Mouse (Mus musculus) gastrocnemius, postnatal 25 days (tissue): ENCODE results near the gene Abca12. TPM values are rescaled to one million over a fixed set of nuclear protein-coding genes. Genes with fewer than 3 reads are reported as not detected.

Experiments used
- DNase-seq: peaks from one replicate; pipeline ENCODE4 v3.0.0; 2022
- long read RNA-seq, 2 experiments: library from polyadenylated mRNA; stranded (forward); transcript quantifications; one replicate each; pipeline ENCODE4 v2.0.0; 2021
- total RNA-seq, 2 experiments: library from RNA; stranded (reverse); gene quantifications; 1 replicate in 1 of 2; 2 replicates in 1 of 2; pipeline ENCODE4 v1.2.3; 2021

Abca12 gene
- total RNA-seq: not detected
- long read RNA-seq, experiment 1: 0 reads
- long read RNA-seq, experiment 2: 0 reads

DNA sequence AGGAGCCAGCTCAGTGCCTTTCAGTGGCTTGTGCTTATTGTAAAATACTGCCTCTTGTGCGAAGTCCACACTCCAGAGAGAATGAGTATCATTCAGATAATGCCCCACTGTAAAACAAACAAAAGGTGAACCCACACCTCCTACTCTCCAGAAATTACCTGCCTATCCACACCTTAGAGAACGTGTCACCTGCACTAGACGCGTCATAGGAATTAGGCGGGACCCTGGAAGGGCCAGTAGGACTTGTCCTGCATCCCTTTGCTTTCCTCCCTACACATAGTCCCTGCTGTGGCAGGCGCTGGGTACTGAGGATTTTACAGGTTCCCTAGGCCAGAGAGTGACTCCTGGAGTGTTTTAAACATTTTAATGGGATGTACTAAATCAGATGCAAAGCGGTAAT is at the start of gene Abca12:
Gene Abca12, minus strand, starts transcription at position 101 of the 400 bp plus-strand sequence.
- DNase-seq: no peak

DNA sequence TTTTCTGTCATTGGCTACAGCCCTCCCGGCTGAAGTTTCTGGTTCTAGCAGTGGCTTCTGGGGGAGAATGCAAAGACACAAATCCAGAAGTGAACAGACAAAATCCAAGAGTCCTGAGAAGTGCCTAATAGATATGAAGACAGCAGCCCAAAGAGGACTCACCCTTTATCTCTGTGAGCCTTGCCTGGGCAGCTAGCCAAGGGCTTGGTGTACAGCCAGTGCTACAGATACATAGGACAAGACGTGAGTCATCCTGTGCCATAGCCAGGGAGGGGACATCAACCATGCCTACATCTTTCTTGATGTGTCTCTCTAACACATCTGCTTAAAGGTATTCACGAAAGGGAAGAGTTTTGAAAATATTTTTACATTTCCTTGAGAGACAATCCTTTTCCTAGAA is 43.3 kb upstream of the Abca12 start:
- no peak for DNase-seq

DNA sequence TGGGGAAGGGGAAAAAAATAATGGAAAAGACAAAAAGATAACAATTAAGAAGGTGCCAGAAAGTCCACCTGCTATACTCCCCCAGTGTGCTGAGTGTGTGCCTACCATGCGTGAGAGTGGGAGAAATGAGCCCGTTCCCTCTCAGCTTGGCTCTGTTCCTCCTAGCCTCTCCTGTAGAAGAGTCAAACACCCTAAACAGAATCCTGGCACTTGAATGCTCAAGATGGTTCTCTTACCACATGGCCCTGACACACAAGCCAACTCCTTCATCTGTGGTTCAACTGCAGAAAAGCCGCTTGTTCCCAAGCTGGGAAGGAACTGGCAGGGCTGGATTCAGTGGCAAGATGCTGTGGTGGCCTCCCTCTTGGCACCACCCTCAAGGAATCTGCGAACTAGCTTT is 32.7 kb upstream of the Abca12 start:
- DNase-seq: no peak

DNA sequence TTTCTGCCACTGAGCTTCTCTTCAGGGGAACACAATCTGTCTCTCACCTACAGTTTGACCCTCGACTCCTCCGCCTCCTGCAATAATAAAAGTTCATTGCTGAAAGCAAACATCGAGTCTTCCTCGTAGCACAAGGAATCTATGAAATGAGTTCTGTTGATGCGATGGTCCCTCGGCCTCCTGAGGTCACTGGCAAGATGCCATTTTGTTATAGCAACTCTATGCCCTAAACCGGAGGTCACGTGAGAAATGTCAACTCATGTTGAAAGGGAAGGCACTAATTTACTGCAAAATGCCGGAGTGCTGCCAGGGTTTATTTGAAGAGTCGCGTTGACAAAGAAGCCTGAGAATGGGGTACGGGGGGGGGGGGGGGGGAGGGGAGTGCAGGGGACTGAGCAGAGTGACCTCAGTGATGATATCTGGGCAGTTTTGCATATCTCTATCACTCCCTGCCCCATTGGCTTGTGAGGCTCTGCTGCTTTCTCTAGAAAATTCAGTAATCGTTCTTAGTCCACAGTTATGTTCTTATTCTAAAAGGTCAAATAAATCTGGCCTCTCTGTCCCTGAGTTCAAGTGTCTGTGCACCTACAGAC is 7.1 kb upstream of the Abca12 start:
- DNase-seq: no peak

DNA sequence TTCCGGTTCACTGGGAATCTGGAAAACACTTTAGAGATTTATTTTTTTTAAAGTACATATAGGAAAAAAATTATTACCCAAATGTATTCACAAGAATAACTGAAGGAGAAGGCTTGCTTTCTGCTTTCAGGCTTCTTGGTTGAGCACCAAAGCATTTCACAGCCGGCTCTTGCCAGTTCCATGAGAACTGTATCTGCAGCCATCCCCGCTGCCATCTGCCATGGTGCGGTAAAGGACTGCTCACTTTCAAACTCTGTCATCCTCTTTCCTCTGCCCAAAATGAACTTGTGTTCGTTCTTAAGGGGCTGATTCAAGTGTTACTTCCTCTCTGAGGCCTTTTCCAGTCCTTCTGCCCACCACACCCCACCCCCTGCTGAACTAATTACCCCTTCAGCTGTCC is 3.8 kb upstream of the Abca12 start:
- DNase-seq: no peak

DNA sequence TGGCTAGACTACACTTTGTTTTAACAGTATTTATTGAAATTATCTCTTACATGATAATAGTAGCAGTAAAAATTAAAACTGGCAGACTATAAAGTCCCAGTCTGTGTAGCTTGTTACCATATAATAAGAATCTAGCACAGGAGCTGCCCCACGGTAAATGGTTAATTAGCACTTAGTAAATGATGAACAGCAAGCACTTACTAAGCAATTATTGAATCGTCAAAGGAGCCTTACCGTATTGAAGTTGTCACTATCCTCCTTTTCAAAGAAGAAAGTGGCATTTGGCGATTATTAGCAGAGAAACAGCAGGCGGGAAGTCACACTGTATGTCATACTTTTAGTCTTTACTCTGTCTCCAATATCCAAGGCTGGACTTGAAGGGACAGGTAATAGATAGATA is 3.2 kb upstream of the Abca12 start:
- no peak for DNase-seq

DNA sequence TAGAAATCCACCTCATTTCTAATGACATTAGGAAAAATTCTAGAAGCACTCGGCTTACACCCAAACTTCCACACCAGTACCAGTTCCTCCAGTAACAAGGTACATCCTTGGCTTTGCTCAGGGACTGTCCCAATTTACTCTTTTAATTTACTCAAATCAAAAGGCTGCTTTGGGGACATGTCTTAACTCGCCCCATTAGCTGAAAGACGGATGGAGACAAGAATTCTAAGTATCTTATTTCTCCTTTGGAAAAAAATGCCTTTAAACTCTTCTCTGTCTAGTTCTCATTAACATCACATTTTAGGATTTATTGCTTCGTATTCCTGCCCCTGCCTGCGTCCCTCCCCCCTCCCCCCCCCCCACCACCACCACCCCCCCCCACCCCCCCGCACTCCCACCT is 626 bp downstream of the Abca12 start:
- DNase-seq: no peak

DNA sequence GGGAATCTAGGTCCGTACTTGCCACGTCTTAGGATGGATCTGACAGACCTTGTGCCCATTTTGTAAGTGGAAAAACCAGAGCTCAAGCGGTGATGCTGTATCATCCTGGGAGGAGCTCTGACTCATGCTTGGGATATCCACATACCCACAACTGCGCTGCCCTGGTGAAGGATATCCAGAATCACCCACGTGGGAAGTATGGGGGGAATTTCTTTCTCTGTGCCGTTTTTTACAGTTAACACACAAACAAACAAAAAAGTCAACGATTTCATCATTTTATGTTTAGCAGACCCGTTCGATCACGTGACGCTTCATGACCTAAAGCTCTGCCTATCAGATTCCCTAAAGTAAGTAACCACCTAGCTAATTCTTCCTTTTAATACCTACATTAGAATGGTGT is 1.6 kb downstream of the Abca12 start:
- DNase-seq: no peak

DNA sequence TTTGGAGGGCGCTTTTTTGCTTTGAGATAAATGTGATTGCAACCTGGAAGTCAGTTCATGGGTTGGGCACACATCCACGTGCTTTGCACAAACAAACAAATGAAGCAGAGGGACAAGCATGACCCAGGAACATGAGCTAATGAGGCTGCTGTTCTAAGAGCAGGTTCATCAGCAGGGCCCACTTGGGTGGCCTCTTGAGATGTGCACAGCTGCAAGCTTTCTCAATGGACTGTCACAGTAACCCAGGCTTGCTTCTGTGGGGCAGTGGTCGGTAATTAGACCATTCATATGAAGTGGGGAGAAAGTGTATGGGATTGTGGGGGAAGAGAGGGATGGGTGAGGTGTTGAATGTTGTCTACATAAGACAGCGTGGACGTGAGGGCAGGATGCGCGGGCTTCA is 7.0 kb downstream of the Abca12 start:
- no peak for DNase-seq

DNA sequence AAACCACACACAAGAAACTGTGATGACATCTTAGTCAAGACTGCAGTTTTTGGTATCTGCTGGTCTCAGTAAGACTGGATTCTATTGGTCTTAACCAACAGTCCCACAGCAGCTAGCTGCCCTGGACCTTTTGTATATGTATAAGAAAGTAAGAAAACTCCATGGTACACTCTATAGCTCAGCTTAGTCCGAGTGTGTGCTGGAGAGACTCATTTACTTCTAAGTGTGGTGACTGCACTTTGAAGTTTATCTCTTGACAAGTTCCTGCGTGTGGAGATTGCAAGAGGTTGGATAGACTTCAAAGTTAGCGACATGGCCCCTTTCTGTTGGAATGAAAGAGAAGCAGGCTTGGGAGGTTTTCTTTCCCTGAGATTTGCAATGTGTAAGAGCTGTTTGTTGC is 17.1 kb downstream of the Abca12 start:
- DNase-seq: no peak

DNA sequence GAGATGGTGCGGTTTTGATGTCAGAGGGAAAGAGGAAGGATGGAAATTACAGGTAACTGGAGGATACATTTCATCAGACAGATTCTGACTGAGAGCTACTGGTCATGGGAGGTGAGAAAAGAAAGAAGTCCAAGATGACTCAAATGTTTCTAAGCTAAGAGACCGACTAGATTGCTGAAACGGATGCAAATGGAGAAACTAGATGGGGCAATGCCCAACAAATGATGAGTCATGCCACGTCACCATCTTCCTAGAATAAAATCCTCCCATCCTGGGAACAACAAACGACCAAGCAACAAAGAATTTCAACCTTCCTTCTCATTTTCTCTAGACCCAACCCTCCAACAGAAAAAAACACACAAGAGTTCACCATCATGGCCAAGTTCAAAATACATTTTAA is 18.6 kb downstream of the Abca12 start:
- DNase-seq: no peak

DNA sequence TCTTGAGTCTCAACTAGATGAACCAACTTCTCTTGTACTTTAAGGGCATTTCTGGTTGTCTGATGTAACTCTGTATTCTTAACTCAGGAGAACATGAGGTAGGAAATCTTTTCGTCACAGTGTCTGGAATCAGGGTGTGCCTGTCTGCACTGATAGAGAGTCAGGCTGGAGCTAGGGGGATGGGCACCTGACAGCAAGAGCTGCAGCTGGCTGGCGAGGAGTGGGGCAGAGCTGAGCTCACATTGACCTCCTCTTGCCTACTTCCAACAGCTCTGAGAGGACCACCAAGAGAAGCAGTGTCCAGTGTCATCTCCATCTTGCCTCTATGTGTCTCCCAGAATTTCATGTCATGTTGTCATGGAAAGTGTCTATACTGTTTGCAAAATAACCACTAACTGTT is 20.5 kb downstream of the Abca12 start:
- DNase-seq: no peak

DNA sequence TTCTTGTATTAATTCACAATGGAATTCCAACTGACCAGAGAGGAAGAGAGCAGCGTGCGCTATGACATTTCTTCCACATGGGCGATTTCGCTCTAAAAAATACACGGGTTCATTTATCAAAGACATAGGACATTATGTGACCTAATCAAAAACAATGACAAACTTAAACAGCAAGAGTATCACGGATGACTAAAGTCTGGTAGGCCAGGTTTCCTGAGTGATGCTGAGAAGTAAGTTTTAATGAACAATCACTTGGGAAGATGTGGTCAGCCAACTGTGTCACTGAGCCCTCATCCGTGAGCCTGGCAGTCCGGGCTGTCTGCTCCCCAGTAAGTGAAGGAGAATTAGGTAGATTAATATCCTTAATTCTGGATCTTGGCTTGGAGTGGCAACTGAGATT is 21.2 kb downstream of the Abca12 start:
- no peak for DNase-seq

DNA sequence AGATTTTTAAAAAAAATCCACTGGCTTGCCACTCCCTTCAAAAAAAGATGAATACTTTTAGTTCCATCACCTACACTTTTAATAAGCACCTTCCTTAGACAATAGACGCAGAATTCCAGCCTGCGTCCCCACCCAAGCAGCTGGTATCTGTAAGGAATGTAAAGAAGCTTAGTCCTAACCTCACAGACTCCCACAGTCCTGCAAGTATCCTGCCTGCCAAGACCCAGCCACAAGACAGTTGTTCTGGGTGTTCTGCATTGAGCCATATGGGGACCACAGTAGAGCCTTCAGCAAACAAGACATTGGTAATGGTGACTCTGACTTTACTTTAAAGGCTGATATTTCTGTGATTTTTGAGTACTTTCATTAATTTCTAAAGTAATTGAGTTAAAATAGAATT is 22.2 kb downstream of the Abca12 start:
- no peak for DNase-seq

DNA sequence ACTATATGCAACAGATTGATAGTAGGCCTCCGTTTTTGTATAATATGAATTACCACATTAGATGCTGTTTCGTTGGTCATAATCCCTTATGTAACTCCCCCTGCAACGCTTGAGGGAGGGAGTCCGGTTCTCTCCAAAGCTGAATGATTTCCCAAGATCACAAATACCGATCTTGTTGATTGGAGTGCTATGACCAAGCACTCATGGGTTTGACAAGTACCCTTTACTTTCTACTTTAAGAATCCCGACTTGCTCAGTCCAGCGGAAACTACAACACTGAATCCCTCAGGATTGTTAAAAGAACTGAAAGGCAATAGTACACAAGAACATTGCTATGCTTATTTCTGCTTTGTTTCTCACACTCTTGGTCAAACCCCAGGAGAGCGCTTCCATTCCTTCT is 28.1 kb downstream of the Abca12 start:
- no peak for DNase-seq

DNA sequence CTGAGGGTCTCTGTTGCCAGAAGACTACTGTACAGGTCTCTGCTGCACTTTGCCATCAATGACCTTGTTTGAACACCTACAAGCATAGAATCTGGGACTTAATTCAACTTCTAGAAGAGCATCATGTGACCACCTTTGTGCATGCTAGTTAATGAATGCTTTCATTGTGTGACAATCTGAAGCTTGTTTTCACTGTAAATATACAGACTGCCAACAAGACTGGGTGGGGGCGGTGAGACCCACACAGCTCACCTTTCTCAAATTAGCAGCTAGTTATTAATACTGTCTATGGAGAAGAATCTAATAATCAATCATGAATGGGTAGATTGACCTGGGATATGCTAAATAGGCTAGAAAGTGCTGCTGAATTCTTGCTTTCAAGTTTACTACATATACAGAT is 30.6 kb downstream of the Abca12 start:
- DNase-seq: no peak

DNA sequence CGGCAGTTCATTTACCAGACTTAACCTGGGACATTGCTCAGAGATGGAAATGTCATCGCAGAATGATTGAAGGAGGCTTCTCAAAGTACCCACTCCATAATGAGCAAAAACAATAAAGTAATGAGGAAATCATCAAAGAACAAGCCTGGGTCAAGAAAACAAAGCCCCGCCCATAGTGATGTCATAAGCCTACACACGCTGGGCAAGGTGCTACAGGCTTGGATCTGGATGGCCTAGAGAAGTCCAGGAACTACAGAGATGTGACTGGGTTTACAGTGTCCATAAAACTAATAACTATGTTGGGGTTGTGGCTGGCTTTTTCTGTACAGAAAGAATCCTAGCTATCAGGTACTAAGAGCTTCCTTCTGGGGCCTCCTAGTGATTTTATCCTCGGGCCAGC is 41.6 kb downstream of the Abca12 start:
- no peak for DNase-seq

DNA sequence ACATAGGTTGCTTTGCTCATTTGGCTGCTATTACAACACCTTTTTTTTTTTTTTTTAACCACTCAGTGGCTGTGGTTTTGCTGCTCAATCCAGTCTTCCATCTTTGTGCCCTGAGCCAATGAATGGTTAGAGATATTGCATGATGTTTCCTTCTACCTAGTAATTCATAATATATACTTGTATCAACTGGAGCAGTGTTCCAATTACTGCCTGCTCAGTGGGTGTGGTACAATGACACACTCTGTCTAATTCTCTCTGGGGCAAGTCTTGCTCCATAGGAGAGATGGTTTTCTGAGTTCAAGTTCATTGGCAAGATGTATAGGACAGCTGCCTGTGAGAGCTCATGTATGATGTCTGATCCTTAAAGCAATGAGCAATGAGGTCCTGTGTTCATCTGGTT is 44.4 kb downstream of the Abca12 start:
- no peak for DNase-seq

DNA sequence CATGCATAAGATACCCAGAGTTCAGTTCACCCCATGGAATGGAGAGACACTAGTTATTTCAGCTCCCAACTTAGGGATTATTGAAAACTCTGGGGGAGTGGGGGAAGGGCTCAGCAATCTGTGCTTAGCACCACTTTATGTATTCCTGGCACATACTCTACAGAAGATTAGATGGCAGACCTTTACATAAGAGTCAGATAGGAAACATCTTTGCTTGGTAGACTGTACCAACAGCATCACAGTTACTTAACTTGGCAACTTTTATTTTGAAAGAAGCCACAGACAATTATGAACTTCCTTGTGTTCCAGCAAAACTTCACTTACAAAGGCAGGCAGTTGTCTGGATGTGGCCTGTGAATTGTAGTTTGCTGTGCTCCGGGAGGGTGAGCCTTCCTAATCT is 46.9 kb downstream of the Abca12 start:
- DNase-seq: no peak

DNA sequence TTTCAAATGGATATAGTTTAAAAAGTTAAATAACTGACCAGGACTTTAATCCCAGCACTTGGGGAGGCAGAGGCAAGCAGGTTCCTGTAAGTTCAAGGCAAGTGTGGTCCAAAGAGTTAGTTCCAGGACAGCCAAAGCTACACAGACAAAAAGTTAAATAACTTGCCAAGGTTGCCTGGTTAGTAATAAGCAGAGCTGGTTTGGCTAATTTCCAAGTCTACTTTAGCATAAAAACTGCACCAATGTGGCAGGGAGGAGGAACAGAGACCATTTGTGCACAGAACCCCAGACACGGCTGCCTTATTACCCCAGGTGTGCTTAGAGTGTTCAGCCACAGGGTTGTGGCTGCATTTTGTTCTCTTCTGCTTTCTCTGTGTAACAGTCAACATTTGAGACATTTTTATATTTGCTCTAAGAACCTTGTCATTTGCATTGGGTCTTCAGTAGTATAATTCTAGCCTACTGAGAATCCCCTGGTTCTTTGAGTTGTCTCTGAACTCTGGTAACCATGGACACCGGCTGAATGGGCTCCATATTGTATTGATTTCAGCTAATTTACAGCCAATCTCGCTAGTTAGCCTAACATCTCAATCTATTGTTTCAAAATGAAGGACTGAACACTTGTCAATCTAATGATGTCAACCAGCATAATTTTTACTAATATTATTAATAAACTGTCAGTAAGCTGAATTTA is 71.7 kb downstream of the Abca12 start:
- no peak for DNase-seq

DNA sequence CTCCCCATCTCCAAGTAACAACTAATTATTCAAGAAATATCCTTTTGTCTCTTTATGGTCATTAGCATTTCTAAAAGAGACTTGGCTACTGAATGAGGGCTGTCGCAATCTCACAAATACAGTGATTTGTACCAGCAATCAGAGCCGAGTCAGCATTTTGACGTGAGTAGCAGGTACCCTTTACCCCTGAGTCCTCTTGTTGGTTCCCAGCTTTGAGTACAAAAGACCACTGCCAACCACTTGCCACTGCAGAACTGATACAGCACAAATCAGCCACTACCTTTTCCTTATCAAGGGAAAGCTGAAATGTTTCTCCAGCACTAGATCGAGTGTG is 72.5 kb downstream of the Abca12 start:
- DNase-seq: no peak

DNA sequence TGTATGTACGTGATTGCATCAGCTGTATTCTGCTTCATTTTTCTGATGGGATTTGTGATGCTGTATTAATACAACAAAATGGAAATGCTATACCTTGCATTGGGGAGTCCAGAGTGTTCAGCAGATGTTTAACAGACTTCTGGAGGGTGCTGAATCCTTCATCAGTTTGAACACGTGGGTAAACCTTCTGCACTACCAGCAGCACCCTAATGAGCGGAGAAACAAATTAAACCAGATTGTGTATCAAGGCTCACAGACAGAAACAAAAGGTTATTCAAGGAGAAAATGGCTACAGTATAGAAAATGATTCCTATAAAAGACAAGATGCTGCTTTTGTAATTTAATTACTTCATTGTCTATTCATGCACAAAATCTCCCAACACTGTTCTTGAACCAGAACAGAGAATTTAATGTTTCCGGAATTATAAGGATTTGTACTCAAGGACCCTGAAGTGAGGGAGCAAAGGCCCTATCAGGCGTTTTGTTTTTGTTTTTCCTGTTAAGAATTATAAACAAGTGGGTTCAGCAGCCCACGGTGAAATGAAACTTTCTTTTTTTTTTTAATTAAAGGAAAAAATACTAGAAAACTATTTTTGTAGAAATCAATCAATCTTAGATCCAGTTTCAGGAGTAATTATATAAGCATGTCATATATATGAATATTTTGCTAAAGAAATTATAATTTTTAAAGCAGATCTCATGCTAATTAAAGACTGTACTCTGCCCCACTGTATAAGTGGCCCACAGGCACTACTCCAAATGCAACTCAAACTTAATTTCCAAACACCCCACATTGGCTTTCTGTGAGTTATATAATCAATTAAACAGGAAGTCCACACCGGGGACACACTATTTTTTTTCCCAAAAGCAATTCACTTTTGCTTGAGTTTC is 73.1 kb downstream of the Abca12 start:
- no peak for DNase-seq

DNA sequence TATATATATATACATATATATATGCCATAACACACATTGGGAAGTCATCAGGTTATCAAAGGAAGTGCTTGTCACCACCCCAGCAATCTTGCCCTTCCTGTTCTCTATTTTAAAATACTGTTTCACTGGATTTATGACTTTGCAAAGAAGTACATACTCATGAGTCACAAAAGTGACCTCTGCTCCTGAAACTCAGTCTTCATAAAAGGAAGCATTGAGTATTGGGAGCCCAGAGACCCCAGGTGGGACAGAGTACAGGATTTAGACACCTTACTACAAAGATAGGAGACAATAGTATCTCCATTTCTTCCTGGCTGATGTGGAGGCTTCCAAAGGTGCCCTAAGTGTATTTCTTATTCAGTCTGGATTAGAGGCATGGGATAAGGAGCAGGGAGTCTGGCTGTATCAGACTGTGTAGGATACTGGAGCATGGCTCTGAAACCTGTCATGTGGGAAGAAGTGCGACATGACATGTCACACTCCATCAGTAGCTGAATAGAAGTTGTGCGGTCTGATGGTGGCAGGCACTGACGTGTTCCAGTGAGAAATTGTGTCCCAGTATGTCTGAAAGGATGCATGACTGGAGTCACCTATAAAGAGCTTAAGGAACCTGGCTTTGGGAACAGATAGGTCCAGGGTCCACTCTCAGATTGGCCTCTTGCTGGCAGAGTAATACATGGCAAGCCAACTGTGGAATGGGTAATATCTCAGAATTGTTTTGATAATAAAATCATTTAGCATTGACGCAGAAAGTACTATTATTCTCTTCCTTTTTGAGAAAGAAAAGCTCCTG is 76.0 kb downstream of the Abca12 start:
- no peak for DNase-seq
